Mouse (Mus musculus): ENCODE data around the gene Pla2g2e.
A peak's percentile ranks its signal among the peaks of the same experiment; 100 is the strongest.
"Not testable (repeated sequence)": the region's sequence is repeated elsewhere in the genome, so short reads cannot be mapped to it uniquely, and the experiment has no call there.

Pla2g2e gene

DNA sequence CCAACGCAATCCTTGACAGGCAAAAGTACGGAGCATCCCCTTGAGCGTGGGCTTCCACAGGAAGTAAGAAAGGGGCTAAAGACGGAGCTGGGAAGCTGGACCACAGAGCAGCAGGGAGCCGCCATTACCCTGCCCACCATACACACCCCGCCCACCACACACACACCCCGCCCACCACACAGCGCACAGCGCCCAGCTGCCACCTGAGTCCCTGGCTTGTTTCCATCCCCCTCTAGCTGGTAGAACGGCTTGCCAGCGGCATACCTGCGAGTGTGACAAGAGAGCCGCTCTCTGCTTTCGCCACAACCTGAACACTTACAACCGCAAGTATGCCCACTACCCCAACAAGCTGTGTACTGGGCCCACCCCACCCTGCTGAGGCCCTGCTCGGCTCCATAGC is 4.4 kb downstream of the Pla2g2e start:
- no peak for DNase-seq (ENCODE audit: low spot score)

DNA sequence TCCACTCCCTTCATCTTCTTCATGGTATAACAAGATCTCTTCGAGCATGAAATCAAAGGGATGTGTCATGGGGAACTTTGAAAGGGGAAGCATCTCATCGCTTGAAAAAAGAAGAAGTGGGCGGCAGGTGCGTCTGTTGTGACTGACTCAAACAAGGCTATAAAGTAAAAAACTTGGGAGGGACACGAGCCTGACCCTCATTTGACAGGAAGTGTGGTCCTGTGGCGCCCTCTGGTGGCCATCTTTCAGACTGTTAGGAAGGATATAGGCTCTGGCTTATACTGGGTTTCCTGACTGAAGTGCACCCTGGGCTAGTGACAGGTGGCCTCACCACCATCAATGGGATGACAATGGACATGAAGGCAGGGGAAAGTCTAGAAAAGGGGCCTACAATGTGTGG is 6.5 kb downstream of the Pla2g2e start:
- peak; percentile 49 for DNase-seq (ENCODE audit: low spot score)

GRCm38 (mm10) chr4:138889165-138889564 is 11.4 kb downstream of the Pla2g2e start:
- no peak for DNase-seq (ENCODE audit: low spot score)

DNA sequence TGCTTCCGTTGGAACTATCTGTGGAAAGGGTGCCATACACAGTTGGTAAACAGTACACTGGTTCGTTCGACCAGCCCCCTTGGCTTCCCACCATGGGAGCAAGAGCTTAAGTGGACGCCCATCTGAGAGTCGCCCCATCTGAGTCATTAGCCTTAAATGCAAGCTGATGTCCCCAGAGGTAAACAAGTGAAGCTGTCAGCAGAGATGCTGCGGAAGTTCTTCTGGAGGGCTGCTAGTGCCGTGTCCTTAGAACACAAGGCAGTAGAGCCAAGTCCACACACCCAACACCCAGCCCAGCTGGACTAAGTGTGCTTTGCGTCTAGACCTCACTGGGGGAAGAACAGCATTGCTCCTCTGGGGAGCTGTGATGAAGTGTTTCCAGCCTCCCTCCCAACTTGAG is 11.9 kb downstream of the Pla2g2e start:
- no peak for DNase-seq (ENCODE audit: low spot score)

DNA sequence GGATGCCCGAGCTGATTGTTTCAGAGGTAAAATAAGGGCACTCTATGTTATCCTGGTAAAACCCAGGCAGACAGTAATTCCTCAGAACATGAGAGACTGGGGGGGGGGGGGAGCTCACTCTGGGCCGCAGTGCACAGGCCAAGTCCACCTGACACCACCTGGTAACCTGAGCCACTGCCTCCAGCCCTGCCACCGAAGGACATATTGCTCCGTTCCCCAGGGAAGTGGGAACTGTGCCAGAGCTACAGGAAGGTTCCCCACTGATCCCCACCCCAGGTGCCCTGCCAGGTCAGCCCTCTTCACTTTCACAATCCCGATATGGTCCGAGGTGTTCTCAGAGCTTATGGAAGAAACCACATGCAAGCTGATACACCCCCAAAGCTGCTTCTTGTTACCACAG is 14.9 kb downstream of the Pla2g2e start:
- DNase-seq (ENCODE audit: low spot score): no peak

- DNase-seq (ENCODE audit: low spot score): not testable (repeated sequence)
These were observed 16.0 kb downstream of the Pla2g2e start for GRCm38 (mm10) chr4:138893789-138894188.

DNA sequence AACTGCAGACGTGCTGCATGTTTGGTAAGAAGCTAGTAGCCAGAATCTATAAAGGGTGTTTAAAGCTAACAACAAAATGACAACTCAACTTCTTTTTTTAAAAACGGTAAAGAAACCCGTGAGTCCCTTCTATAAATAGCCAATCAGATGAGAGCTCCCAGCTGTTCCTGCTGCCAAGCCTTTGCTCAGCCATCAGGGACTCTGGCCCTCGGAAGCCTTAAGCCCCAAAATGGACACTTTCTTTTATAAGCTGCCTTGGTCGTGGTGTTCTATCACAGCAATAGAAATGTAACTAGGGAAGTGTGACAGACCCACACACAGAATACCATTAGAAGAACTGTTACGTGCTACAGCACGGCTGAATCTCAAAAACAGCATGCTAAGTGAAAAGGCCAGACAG is 21.6 kb downstream of the Pla2g2e start:
- no peak for DNase-seq (ENCODE audit: low spot score)

DNA sequence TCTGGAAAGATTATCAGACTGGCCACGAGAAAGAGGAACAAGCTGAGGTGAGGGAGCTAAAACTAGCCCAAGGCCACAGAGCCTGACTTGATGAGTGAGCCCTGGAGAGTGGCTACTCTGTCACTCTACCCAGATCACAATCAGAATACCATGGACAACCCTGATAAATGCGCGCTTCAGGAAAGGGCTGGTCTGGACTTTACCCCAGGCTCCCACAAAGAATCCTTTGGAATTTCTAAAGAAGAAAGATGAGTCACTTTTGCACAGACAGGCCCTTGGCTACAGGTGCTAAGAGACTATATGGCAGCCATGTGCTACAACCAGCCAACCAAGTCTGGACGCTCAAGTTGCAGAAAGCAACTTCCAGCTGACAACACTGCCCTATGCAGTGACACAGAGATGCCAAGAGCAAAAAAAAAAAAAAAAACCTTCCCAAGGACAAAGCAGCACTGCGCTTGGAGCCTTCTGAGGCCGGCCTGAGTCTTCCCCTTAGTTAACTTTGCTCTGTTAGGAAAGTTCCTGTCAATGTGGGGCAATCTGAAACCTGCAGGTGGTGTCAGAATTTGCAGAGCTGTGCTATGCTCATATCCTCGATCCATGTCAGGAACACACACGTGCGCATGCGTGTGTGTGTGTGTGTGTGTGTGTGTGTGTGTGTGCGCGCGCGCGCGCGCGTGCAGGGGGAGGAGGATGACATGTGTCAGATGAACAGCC is 28.0 kb downstream of the Pla2g2e start:
- DNase-seq (ENCODE audit: low spot score): no peak

DNA sequence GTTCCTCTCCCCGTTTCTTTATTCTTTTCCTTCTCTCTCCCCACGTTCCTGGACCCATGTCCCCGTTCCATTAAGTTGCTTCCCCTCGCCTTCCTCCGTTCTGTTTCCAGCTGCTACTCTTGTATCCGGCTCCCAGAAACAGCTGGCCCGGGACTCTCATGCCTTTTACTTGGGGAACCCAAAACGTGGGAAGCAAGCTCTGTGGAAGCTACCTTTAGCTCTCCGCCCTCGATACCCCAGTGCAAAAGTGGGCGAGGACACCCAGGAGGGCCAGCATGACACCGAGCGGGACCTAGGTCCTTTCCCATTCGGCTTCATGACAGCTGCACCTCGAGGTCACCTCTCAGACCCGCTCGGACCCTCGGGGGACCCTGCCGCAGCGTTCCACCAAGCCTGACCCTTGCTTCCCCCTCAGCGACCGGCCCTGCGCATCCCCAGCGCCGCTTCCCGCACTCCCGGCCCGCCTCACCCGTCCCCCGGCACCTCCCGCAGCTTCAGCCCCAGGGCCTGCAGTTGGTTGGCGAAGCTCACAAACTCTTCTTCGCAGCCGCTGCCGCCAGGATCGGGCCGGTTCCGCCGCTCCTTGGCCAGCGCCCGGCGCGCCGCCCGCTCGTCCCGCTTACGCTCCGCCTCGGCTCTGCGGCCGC is 35.5 kb downstream of the Pla2g2e start:
- DNase-seq (ENCODE audit: low spot score): no peak

DNA sequence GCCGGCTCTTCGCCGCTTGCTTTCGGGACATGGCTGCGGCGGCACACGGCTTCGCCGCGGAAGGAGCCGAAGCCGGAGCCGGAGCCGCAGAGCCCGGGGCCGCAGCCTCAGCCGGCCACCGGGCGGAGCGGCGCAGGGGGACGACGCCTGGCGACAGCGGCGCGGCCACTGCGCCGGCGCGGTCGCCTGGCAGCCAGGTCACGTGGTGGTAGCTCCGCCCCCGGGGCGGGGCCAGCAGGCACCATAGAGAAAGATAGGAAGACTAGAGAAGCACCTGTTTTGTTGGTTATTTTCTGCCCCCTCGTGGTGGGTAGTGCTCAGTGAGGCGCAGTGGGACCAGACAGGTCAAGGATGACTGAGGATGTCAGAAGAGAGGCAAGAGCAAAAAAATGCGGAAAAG is 36.1 kb downstream of the Pla2g2e start, which contains the start of gene Otud3:
Gene Otud3 (minus strand): TSS at position 149 of the 400 bp plus-strand sequence.
- DNase-seq (ENCODE audit: low spot score): peak; percentile 91

DNA sequence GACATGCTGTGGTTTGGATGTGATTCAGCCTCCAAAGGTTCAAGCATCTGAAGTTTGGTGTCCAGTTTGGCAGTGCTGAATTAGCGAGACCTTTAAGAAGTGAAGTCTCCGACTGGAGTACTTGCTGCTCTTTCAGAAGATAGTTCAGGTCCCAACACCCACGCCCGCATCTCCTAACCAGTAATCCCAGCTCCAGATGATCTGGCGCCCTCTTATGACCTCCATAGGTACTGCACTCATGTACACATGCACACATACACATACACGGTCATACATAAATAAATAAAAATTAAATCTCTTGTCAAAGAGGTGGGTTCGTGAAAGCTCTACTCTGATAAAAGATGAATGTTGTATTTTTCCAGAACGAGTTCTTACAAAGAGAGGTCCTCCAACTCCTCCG is 39.5 kb downstream of the Pla2g2e start:
- DNase-seq (ENCODE audit: low spot score): no peak

DNA sequence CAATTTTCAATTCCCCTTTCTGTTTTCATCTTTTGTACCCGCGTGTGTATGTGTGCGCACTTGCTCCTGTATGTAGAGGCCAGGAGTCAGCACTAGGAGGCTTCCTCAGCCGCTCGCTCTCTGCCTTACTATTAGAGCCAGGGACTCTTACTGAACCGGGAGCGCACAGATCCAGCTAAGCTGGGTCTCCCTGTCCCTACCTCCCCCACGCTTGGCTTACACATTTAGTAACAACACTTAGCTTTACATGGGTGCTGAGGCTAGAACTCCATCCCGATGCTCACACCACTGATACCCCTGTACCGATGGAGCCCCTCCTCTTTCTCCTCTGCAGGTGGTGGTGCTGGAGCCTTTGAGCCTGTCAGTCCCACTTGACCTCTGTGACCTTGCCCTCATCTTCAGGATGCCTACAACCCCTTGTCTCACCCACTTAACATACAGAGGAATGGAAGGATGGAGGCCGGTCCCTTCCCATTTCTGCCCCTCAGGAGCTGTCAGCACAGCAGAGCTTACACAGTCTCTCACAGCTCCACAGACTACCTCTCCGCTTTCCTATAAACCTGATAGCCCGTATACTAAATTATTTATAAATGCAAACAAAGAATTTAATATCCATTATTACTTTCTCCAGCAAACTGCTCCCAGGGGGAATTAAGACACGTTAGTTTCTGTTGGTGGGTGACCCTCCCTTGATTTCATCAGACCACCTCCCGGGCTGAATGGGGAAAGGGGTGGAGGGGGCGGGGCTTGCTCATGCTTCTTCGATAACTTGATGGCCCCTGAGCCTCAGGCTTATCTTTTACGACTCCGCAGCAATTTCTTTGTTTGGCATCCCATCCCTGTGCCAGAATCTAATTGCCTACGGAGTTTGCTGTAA is 43.8 kb downstream of the Pla2g2e start:
- no peak for DNase-seq (ENCODE audit: low spot score)

GRCm38 (mm10) chr4:138922131-138922459 is 44.4 kb downstream of the Pla2g2e start:
- DNase-seq (ENCODE audit: low spot score): peak; percentile 77

- DNase-seq (ENCODE audit: low spot score): no peak
These were observed 47.8 kb downstream of the Pla2g2e start for GRCm38 (mm10) chr4:138925561-138925960.
